Mouse (Mus musculus): Measurements from ENCODE around the gene Sertad2.

DNA sequence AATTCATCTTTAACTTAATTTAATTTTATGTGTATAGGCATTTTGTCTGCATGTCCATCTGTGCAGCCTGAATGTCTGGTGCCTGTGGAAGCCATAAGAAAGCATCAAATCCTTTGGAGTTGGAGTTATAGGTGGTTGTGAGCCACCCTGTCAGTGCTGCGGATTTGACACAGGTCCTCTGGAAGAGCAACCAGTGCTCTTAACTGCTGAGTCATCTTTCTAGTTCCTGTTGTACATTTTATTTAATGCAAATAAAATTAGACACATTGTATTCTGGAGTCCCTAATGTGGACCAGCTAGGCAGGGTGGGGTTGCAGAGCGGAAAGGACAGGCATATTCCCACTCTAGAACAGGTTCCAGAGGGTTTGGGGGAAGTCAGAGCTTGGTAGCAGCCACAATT, 9.0 kb downstream of the Sertad2 start:
- TF ChIP-seq CTCF (IDR thresholded peaks at IDR 0.05; ENCODE audit: low read depth) (no peak), EP300 (IDR thresholded peaks at IDR 0.05; ENCODE audit: low read depth) (no peak)
